Mouse (Mus musculus): ENCODE measurements around the gene Polr1e.

DNA sequence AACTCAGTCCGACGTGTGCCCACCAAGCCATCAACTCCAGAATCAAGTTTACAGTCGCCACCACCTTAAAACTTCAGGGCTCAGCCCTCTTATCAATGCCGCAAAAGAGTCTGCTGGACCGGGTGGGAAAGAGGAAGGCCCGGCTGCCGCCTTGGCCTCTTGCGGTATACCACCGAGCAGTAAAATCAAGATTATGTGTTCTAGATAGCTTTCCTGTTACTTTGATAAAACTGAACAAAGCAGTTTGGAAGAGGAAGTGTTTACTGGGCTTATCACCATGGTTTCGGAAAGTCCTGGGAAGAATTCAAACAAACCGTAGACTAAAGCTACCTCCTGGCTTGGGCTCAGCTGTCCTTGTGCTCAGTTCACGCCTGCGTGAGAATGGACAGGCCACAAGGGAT lies 5.4 kb upstream of the Polr1e start:
- TF ChIP-seq CTCF (IDR thresholded peaks at IDR 0.05; ENCODE audit: low read depth, low read length): no peak
- no peak for TF ChIP-seq POLR2A (IDR thresholded peaks at IDR 0.05; ENCODE audit: insufficient read depth, low read length)
- TF ChIP-seq EP300 (IDR thresholded peaks at IDR 0.05; ENCODE audit: insufficient read depth, low read depth, low read length): no peak
